Mouse (Mus musculus): Measurements from ENCODE around the gene Dpm3. TPM values are rescaled to one million over a fixed set of nuclear protein-coding genes. Genes with fewer than 3 reads are reported as not detected.

Dpm3 gene
- total RNA-seq, 2 experiments from 2014 or later = 16.4 to 26.9 TPM

- TF ChIP-seq CTCF (IDR thresholded peaks at IDR 0.05) = no peak
- H3K27ac ChIP-seq = peak overlapping the region; percentile 96
- H3K4me3 ChIP-seq = peak overlapping the region; percentile 85
- intact Hi-C loops (cut with DNase I) = no loop called here
- DNase-seq = peak; percentile 72
These were observed 18.9 kb downstream of the Dpm3 start for GRCm38 (mm10) chr3:89278107-89278506.

- intact Hi-C loops (cut with DNase I) = no loop called here
- no peak for TF ChIP-seq CTCF (IDR thresholded peaks at IDR 0.05)
- H3K27ac ChIP-seq = peak overlapping the region; percentile 96
- H3K4me3 ChIP-seq = peak overlapping the region; percentile 85
- no peak for DNase-seq
These were observed 19.5 kb downstream of the Dpm3 start for GRCm38 (mm10) chr3:89278643-89279042.

DNA sequence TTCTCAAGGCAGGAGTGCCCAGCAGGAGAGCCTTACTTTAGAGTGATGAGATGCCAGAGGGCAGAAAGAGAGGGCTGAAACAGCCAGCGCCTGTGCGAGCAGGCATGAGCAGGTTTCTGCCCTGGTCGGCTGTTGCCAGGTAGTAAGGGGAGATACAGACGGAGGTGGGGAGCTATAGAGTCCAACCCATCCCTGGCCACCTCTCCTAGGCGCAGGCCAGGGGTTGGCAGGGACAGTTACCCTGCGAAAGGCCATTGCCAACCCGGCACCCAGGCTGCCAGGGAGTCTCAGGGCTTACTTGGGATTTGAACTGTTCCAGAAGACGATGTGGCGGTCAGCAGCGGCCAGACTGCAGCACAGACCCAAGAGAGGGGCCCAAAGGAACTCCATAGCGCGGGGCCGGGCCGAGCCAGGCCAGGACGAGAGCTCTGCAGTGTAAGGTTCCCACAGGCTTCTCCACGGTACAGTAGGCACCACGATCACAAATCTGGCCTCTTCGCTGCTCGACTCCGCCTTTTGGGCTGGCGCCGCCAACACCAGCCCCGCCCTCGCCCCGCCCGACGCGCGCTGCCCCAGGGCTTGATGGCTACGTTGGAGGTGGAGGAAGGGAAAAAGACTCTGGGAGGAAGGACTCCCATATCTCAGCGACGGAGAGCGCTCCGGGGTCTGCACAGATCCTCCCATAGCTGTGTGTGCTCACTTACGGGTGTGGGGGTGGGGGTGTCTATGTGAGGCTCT lies 20.2 kb downstream of the Dpm3 start:
- H3K27ac ChIP-seq = peak overlapping the region; percentile 96
- intact Hi-C loops (cut with DNase I) = no loop called here
- no peak for TF ChIP-seq CTCF (IDR thresholded peaks at IDR 0.05)
- peak overlapping the region; percentile 85 for H3K4me3 ChIP-seq
- peak; percentile 92 for DNase-seq

DNA sequence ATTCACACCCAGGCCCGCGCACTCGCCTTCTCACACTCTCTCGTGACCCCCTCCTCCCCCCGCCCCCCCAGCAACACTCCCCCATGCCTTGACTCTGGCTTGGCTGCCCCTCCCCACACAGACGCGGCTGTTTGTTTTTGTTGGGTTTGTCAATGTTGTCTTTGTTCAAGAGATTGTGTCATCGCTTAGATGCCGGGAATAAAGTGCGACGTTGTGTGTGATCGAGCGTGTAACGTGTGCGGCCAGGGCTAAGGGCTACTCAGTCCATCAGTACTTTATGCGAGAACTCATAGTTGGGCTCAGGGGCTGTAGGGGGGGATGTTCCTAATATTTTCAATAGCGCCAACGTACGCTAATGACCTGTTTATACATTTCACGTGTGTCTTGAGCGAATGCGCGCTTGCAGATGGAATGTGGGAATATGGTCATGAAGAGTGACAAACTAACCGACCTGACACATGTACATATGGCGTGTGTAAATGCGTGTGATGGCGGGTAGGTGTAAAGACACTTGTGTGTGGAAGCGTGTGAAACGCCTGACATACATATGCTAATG lies 21.0 kb downstream of the Dpm3 start:
- Histone ChIP-seq H3K27ac (peak overlapping the region; percentile 96), H3K4me3 (peak overlapping the region; percentile 85)
- TF ChIP-seq CTCF (IDR thresholded peaks at IDR 0.05) = no peak
- intact Hi-C loops (cut with DNase I) = loop anchor here (2.0 kb wide), 1 partner anchor 13 kb away; no protein-coding TSS in a partner anchor
- DNase-seq = peak; percentile 39

GRCm38 (mm10) chr3:89280606-89281511 lies 21.7 kb downstream of the Dpm3 start, which contains the start of gene Efna1:
Gene Efna1, minus strand, starts transcription at chr3:89281142.
- H3K27ac ChIP-seq = peak within 1 kb of the TSS; percentile 96
- no peak for TF ChIP-seq CTCF (IDR thresholded peaks at IDR 0.05)
- H3K4me3 ChIP-seq = peak within 1 kb of the TSS; percentile 85
- intact Hi-C loops (cut with DNase I) = loop anchor here (2.0 kb wide), 1 partner anchor 14 kb away; no protein-coding TSS in a partner anchor
- peak; percentile 72 for DNase-seq

GRCm38 (mm10) chr3:89281579-89282290 lies 22.6 kb downstream of the Dpm3 start:
- peak overlapping the region; percentile 96 for H3K27ac ChIP-seq
- DNase-seq = peak; percentile 90
- peak overlapping the region; percentile 85 for H3K4me3 ChIP-seq
- TF ChIP-seq CTCF (IDR thresholded peaks at IDR 0.05) = peak; percentile 99; the same call in 1 of the 2 replicates
- intact Hi-C loops (cut with DNase I) = loop anchor here (1.0 to 2.0 kb wide), 2 partner anchors 15 to 31 kb away; no protein-coding TSS in a partner anchor

- intact Hi-C loops (cut with DNase I) = loop anchor here (1.0 kb wide), 1 partner anchor 32 kb away; no protein-coding TSS in a partner anchor
These were observed 23.1 kb downstream of the Dpm3 start for GRCm38 (mm10) chr3:89282291-89282643.

DNA sequence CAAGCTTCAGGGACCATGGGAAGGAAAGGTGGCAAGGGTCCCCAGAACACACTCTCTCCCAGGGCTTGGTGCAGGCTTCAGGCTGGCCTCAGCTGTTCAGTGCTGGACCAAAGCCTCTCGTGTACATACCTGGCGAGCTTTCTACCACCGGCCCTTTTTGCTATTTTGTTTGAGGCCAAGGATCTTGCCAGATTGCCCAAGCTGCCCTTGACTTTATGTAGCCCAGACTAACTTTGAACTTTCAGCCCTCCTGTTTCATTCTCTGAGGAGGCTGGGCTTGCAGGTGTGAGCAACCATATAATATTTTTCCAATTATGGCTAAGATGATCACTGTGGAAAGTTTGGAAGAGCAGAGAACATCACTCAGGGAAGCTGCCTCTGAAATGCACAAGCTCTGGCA lies 25.1 kb downstream of the Dpm3 start:
- intact Hi-C loops (cut with DNase I) = no loop called here
- TF ChIP-seq CTCF (IDR thresholded peaks at IDR 0.05) = no peak
- no peak overlapping the region for H3K4me3 ChIP-seq
- DNase-seq = no peak
- no peak overlapping the region for H3K27ac ChIP-seq

More at GRCm38 (mm10) chr3:89282291-89282643, 23.1 kb downstream of the Dpm3 start:
- Histone ChIP-seq H3K27ac (no peak overlapping the region; the same call in 1 of the 2 replicates), H3K4me3 (no peak overlapping the region)
- no peak for TF ChIP-seq CTCF (IDR thresholded peaks at IDR 0.05)
- no peak for DNase-seq

- no peak overlapping the region for H3K4me3 ChIP-seq
- H3K27ac ChIP-seq = no peak overlapping the region
- intact Hi-C loops (cut with DNase I) = no loop called here
- no peak for DNase-seq
- no peak for TF ChIP-seq CTCF (IDR thresholded peaks at IDR 0.05)
These were observed 26.4 kb downstream of the Dpm3 start for GRCm38 (mm10) chr3:89285526-89285925.

- no peak for TF ChIP-seq CTCF (IDR thresholded peaks at IDR 0.05)
- Histone ChIP-seq H3K27ac (peak overlapping the region; percentile 76), H3K4me3 (no peak overlapping the region)
- intact Hi-C loops (cut with DNase I) = no loop called here
- DNase-seq = no peak
These were observed 28.1 kb downstream of the Dpm3 start for GRCm38 (mm10) chr3:89287286-89287685.

GRCm38 (mm10) chr3:89288503-89288928 lies 29.4 kb downstream of the Dpm3 start:
- Histone ChIP-seq H3K4me3 (no peak overlapping the region), H3K27ac (peak overlapping the region; percentile 76)
- peak; percentile 76 for DNase-seq
- TF ChIP-seq CTCF (IDR thresholded peaks at IDR 0.05) = no peak
- intact Hi-C loops (cut with DNase I) = no loop called here

- TF ChIP-seq CTCF (IDR thresholded peaks at IDR 0.05) = no peak
- intact Hi-C loops (cut with DNase I) = no loop called here
- Histone ChIP-seq H3K27ac (no peak overlapping the region), H3K4me3 (no peak overlapping the region)
- DNase-seq = no peak
These were observed 32.7 kb downstream of the Dpm3 start for GRCm38 (mm10) chr3:89291874-89292273.
